Mouse (Mus musculus) cerebellum, adult 2 months (tissue): Measurements from ENCODE around the gene Gpr83. TPM values are rescaled to one million over a fixed set of nuclear protein-coding genes. Genes with fewer than 3 reads are reported as not detected.

Experiments used
- DNase-seq, 2 experiments: peaks; one replicate each; pipeline ENCODE4 v3.0.0; 2021
- H3K27ac ChIP-seq: fragments of 200-500 bp; 2 replicates; pipeline ENCODE4 v1.5.1; 2012; ENCODE audit warnings: low read length, control low read depth, inconsistent platforms; ENCODE audit not compliant: insufficient read depth
- H3K27me3 ChIP-seq: fragments of 200-500 bp; 2 replicates; pipeline ENCODE4 v1.6.1; 2012; ENCODE audit warnings: inconsistent platforms, mild to moderate bottlenecking, low read length, moderate library complexity; ENCODE audit not compliant: control insufficient read depth, insufficient read depth
- H3K4me1 ChIP-seq: fragments of 200-500 bp; 2 replicates; pipeline ENCODE4 v1.6.1; 2011; ENCODE audit warnings: low read length; ENCODE audit not compliant: control insufficient read depth, insufficient read depth
- H3K4me3 ChIP-seq: fragments of 200-500 bp; replicated peaks from 2 replicates; pipeline ENCODE3; 2011; ENCODE audit warnings: mild to moderate bottlenecking, low read depth, low read length, control low read depth; ENCODE audit not compliant: insufficient read depth
- CTCF ChIP-seq: fragments of 200-500 bp; IDR thresholded peaks from 2 replicates; pipeline ENCODE4 v1.5.1; 2011; ENCODE audit warnings: low read depth, mild to moderate bottlenecking, control low read depth, low read length, moderate library complexity, borderline replicate concordance; ENCODE audit not compliant: insufficient read depth
- POLR2A ChIP-seq: fragments of 200-500 bp; IDR thresholded peaks from 2 replicates; pipeline ENCODE4 v1.6.1; 2011; ENCODE audit warnings: low read length, control low read depth, borderline replicate concordance; ENCODE audit not compliant: insufficient read depth
- WGBS: fragments of 180-500 bp; shearing (Covaris S2); methylation state at CpG from one replicate; pipeline ENCODE4 v1.1.7; 2018; 5-methylcytosine and 5-hydroxymethylcytosine counted together
- polyA plus RNA-seq: library from polyadenylated mRNA; depleted of rRNA; stranded (reverse); fragments of >200 nt; gene quantifications from 2 replicates; pipeline ENCODE4 v1.2.3, GENCODE M21; 2012

The Gpr83 gene
- polyA plus RNA-seq, 1 experiment: 2.8 TPM

DNA sequence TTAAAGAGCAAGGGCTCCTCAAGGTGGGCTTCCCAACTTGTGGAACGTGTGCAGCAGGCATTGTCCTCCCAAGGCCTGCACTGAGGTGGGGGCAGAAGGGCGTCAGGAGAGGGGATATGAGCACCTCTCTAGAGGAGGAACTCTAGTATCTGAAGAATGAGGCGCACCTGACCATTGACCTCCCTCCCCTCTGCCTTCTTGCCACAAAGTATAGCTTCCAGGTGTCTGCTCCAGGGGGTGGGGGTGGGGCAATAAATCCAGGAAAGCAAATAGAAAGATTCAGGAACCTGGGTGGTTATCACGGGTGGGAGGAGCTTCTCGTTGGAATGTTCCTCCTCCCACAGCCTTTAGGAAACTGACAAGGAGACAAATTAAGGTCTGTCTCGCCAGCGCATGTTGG, 41.7 kb downstream of the Gpr83 start:
- 86% methylated on average over 7 of the region's 7 CpGs for WGBS
- no peak overlapping the region for H3K4me3 ChIP-seq
- no peaks in the 10 kb centered on the region for H3K27me3 ChIP-seq
- no peak overlapping the region for H3K27ac ChIP-seq
- no peak for DNase-seq
- TF ChIP-seq CTCF (no peak), POLR2A (no peak)
- H3K4me1 ChIP-seq: no peaks in the 10 kb centered on the region

DNA sequence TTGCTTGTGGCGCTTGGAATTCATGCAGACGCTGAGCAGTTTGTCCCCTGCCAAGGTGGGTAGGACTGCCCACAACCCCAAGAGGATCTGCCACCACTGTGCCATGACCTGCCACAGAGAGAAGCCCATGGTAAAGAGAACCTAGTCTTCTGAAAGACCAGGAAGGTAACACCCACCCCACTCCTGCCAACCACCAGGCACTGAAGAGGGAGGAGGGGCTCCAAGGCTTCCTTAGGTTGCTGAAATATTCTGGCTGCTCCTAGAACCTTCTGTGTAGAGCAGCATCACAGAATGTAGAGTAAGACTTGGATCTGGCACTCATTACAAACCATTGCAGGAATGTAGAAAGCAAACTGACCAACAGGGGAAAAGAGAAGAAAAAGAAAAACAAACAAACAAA, 42.4 kb downstream of the Gpr83 start:
- no peak overlapping the region for H3K4me3 ChIP-seq
- H3K4me1 ChIP-seq: no peaks in the 10 kb centered on the region
- no peak for DNase-seq
- TF ChIP-seq CTCF (no peak), POLR2A (no peak)
- H3K27ac ChIP-seq: no peak overlapping the region
- WGBS: 85% methylated on average over 2 of the region's 2 CpGs
- H3K27me3 ChIP-seq: no peaks in the 10 kb centered on the region

DNA sequence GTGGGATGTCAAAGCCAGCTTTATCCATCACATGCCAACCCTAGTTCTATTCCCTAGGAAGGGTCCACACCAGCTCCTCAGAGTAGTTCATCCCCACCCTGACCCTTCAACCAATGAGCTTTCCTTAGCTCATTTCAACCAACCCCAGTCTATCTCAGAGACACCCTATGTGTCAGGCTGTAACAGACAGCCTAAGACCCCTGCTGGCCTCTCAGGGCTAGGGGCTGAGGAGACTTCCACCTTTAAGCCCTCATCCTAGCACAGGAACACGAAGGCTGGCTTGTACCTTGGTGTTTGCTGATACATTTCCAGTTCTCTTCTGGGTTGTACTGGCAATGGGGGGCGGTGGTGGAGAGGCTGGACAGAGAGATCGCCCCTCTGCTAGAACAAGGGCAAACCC, 43.0 kb downstream of the Gpr83 start:
- no peak for DNase-seq
- 89% methylated on average over 3 of the region's 3 CpGs for WGBS
- no peaks in the 10 kb centered on the region for H3K4me1 ChIP-seq
- TF ChIP-seq CTCF (no peak), POLR2A (no peak)
- H3K4me3 ChIP-seq: no peak overlapping the region
- H3K27me3 ChIP-seq: no peaks in the 10 kb centered on the region
- H3K27ac ChIP-seq: no peak overlapping the region

GRCm38 (mm10) chr9:14903581-14904378, 43.8 kb downstream of the Gpr83 start, which contains the start of gene Izumo1r:
Izumo1r (minus strand) TSS chr9:14903949.
- no peaks in the 10 kb centered on the region for H3K27me3 ChIP-seq
- no peak within 1 kb of the TSS for H3K27ac ChIP-seq
- no peak within 1 kb of the TSS for H3K4me3 ChIP-seq
- H3K4me1 ChIP-seq: no peaks in the 10 kb centered on the region
- 44% methylated on average over 11 of the region's 11 CpGs for WGBS
- TF ChIP-seq CTCF: no peak
- no peak for TF ChIP-seq POLR2A
- no peak for DNase-seq

- WGBS: 40% methylated on average over 9 of the region's 9 CpGs
- no peak for DNase-seq
- H3K27ac ChIP-seq: no peak overlapping the region
- TF ChIP-seq CTCF: no peak
- TF ChIP-seq POLR2A: no peak
- H3K27me3 ChIP-seq: no peaks in the 10 kb centered on the region
- H3K4me1 ChIP-seq: no peaks in the 10 kb centered on the region
- H3K4me3 ChIP-seq: no peak overlapping the region
Observed at GRCm38 (mm10) chr9:14904741-14905475, 44.9 kb downstream of the Gpr83 start.

- TF ChIP-seq CTCF: no peak
- no peak for TF ChIP-seq POLR2A
- Histone ChIP-seq H3K27me3 (no peaks in the 10 kb centered on the region), H3K4me1 (no peaks in the 10 kb centered on the region), H3K4me3 (no peak overlapping the region), H3K27ac (no peak overlapping the region)
- WGBS: 25% methylated on average over 3 of the region's 3 CpGs
- DNase-seq: no peak
Observed at GRCm38 (mm10) chr9:14905956-14906355, 45.9 kb downstream of the Gpr83 start.

GRCm38 (mm10) chr9:14907816-14908415, 47.9 kb downstream of the Gpr83 start:
- WGBS: 76% methylated on average over 7 of the region's 7 CpGs
- no peak for DNase-seq
- TF ChIP-seq POLR2A (no peak), CTCF (no peak)
- H3K4me3 ChIP-seq: no peak overlapping the region
- H3K27ac ChIP-seq: no peak overlapping the region
- no peaks in the 10 kb centered on the region for H3K27me3 ChIP-seq
- H3K4me1 ChIP-seq: no peaks in the 10 kb centered on the region
